Mouse (Mus musculus): ENCODE data around the gene Nod2. TPM values are rescaled to one million over a fixed set of nuclear protein-coding genes. Genes with fewer than 3 reads are reported as not detected.

Nod2 gene
- polyA plus RNA-seq, 1 experiment from 2014 or later: 0.10 TPM

GRCm38 (mm10) chr8:88681046-88681445, 33.9 kb downstream of the Nod2 start:
- Histone ChIP-seq H3K4me1 (replicated peaks) (no peaks in the 10 kb centered on the region), H3K27ac (ENCODE audit: poor library complexity, severe bottlenecking) (no peak overlapping the region), H3K9me3 (replicated peaks) (peaks cover 4% of the 10 kb centered on the region; the same call in 1 of the 2 replicates), H3K9ac (no peak overlapping the region), H3K36me3 (no peaks in the 10 kb centered on the region), H3K27me3 (replicated peaks) (no peaks in the 10 kb centered on the region), H3K4me3 (no peak overlapping the region), H3K4me2 (no peak overlapping the region)
- ATAC-seq (ENCODE audit: insufficient number of reproducible peaks, low FRiP score): no peak
- 81% methylated on average over 8 of the region's 8 CpGs for WGBS

GRCm38 (mm10) chr8:88683656-88684289, 36.7 kb downstream of the Nod2 start:
- no peak for ATAC-seq (ENCODE audit: insufficient number of reproducible peaks, low FRiP score)
- WGBS: 85% methylated on average over 7 of the region's 7 CpGs
- Histone ChIP-seq H3K36me3 (no peaks in the 10 kb centered on the region), H3K27ac (ENCODE audit: poor library complexity, severe bottlenecking) (no peak overlapping the region), H3K4me2 (no peak overlapping the region), H3K9me3 (replicated peaks) (peaks cover 4% of the 10 kb centered on the region; the same call in 1 of the 2 replicates), H3K4me1 (replicated peaks) (no peaks in the 10 kb centered on the region), H3K27me3 (replicated peaks) (no peaks in the 10 kb centered on the region), H3K9ac (no peak overlapping the region), H3K4me3 (no peak overlapping the region)

DNA sequence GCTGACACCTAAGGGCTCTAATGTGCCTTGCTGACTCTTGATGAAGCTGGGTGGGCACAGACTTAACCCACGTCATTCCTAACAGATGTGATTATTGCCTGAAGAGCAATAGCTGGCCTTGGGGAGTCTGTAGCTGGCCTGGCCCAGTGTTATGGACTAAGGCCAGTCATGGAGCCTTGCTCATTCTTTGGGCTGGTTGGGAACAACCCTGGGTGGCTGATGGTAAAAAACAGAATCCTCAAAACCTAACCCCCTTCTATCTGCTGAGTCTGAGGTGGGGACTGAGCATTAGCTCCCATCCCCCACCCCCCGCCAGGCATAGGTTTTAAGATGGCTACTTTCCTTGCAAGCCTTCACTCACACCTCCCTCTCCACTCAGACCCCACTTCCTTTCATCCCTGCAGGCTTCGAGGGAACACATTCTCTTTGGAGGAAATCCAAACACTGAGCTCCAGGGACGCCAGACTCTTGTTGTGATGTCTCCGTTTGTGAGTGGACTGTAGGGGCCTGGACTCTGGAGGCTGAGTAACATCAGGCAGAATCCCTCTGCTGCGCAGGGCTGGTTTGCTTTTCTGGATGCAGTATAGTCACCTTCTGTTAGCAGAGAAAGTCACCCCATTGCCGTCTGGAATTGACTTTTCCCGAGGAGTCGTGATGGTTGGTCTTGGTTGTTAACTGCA, 39.3 kb downstream of the Nod2 start:
- no peak for ATAC-seq (ENCODE audit: insufficient number of reproducible peaks, low FRiP score)
- Histone ChIP-seq H3K27ac (ENCODE audit: poor library complexity, severe bottlenecking) (no peak overlapping the region), H3K4me1 (replicated peaks) (no peaks in the 10 kb centered on the region), H3K9me3 (replicated peaks) (no peaks in the 10 kb centered on the region), H3K27me3 (replicated peaks) (no peaks in the 10 kb centered on the region), H3K9ac (no peak overlapping the region), H3K4me3 (no peak overlapping the region), H3K36me3 (no peaks in the 10 kb centered on the region), H3K4me2 (no peak overlapping the region)
- 37% methylated on average over 9 of the region's 9 CpGs for WGBS

DNA sequence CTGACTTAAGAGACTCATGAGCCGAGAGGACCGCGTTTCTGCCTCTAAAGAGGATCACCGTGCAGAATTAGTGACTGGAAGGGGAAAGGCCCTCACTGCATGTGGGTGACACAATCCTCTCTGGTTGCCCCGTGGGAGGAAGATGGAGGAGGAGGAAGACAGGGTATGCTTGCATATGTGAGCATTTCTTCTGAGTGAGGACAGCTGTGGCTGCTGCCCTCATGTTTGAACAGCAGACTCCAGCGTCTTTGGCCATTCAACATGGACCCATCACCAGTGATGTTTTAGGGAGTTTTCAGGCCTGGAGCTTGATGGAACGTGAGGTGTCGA, 39.8 kb downstream of the Nod2 start:
- H3K36me3 ChIP-seq: no peaks in the 10 kb centered on the region
- no peaks in the 10 kb centered on the region for H3K4me1 ChIP-seq (replicated peaks)
- no peaks in the 10 kb centered on the region for H3K27me3 ChIP-seq (replicated peaks)
- H3K4me2 ChIP-seq: no peak overlapping the region
- no peak for ATAC-seq (ENCODE audit: insufficient number of reproducible peaks, low FRiP score)
- no peak overlapping the region for H3K27ac ChIP-seq (ENCODE audit: poor library complexity, severe bottlenecking)
- H3K4me3 ChIP-seq: no peak overlapping the region
- no peak overlapping the region for H3K9ac ChIP-seq
- H3K9me3 ChIP-seq (replicated peaks): no peaks in the 10 kb centered on the region
- 68% methylated on average over 8 of the region's 8 CpGs for WGBS

DNA sequence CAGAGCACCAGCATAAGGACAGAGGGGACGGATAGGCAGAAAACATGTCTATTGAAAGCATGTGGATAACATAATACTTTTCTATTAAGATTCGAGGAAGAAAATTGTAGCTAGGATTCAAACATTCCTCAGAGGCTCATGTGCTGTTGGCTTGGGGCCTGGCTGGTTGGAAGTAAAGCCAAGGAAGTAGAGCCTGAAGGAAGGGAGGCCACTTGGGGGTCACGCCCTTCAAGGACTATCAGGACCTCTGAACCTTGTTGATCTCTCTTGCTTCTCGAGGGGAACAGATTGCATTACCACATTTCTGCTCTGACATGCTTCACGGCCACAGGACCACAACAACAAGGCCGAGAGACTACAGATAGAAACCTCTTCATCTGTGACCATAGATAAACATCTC, 42.0 kb downstream of the Nod2 start:
- H3K4me2 ChIP-seq: no peak overlapping the region
- H3K27ac ChIP-seq (ENCODE audit: poor library complexity, severe bottlenecking): no peak overlapping the region
- no peaks in the 10 kb centered on the region for H3K36me3 ChIP-seq
- H3K27me3 ChIP-seq (replicated peaks): no peaks in the 10 kb centered on the region
- H3K4me1 ChIP-seq (replicated peaks): no peaks in the 10 kb centered on the region
- H3K9ac ChIP-seq: no peak overlapping the region
- no peak overlapping the region for H3K4me3 ChIP-seq
- H3K9me3 ChIP-seq (replicated peaks): no peaks in the 10 kb centered on the region
- no peak for ATAC-seq (ENCODE audit: insufficient number of reproducible peaks, low FRiP score)
- WGBS: 75% methylated on average over 6 of the region's 6 CpGs

- Histone ChIP-seq H3K27ac (ENCODE audit: poor library complexity, severe bottlenecking) (no peak overlapping the region), H3K4me1 (replicated peaks) (no peaks in the 10 kb centered on the region), H3K9me3 (replicated peaks) (no peaks in the 10 kb centered on the region), H3K4me2 (no peak overlapping the region), H3K36me3 (no peaks in the 10 kb centered on the region), H3K27me3 (replicated peaks) (no peaks in the 10 kb centered on the region), H3K9ac (no peak overlapping the region), H3K4me3 (no peak overlapping the region)
- 79% methylated on average over 6 of the region's 6 CpGs for WGBS
- no peak for ATAC-seq (ENCODE audit: insufficient number of reproducible peaks, low FRiP score)
Observed at GRCm38 (mm10) chr8:88689891-88690290, 42.8 kb downstream of the Nod2 start.

DNA sequence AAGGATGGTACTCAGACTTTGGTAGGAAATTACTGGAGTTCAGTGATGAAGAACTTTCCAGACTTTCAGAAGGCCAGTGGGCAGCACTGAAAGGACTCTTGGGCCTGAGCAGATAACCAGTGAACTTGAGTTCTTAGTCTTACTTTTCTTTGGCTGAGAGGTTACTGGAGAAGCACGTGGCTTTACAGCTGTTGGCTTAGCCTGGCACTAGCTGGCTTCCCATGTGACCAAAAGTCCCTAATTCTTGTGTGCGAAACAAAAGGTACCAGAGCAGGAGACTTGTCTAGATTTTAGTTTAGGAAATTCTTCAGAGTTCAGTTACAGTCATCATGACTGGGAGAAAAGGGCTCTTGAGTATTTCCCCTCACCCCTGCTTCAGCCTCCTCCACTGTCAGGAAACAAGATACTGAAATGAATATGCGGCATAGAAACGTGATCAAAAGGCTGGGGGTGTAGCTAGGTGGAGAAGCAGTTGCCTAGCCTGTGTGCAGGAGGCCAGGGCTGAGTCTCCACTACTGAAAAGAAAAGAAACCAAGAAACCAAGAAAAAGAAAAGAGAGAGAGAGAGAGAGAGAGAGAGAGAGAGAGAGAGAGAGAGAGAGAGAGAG, 44.3 kb downstream of the Nod2 start:
- Histone ChIP-seq H3K4me2 (no peak overlapping the region), H3K27me3 (replicated peaks) (no peaks in the 10 kb centered on the region), H3K9me3 (replicated peaks) (no peaks in the 10 kb centered on the region), H3K27ac (ENCODE audit: poor library complexity, severe bottlenecking) (no peak overlapping the region), H3K4me1 (replicated peaks) (0 out of 2 replicates have a peak, but pooled peaks cover 2% of the 10 kb centered on the region), H3K9ac (no peak overlapping the region), H3K36me3 (no peaks in the 10 kb centered on the region), H3K4me3 (no peak overlapping the region)
- ATAC-seq (ENCODE audit: insufficient number of reproducible peaks, low FRiP score): no peak
- WGBS: 43% methylated on average over 4 of the region's 4 CpGs

DNA sequence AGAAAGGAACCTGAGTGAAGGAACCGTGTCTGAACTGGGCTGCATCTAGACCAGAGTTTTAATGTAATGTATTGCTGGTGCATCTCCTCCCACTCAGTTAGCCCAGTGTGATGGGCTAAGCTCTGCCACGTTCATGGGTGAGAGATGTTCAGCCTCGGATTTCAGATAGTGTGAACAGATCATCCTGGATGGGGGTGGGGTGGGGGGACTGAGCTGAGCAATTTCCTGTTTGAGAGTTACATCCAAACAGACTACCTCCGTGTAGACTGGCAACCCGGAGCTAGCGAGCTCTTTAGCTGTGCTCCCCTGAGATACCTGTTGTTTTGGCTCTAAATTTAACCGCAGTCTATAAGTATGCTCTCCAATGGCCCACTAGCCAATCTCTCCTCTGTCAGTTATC, 44.8 kb downstream of the Nod2 start:
- Histone ChIP-seq H3K9me3 (replicated peaks) (no peaks in the 10 kb centered on the region), H3K4me1 (replicated peaks) (0 out of 2 replicates have a peak, but pooled peaks cover 2% of the 10 kb centered on the region), H3K4me3 (no peak overlapping the region), H3K4me2 (no peak overlapping the region), H3K9ac (no peak overlapping the region), H3K36me3 (no peaks in the 10 kb centered on the region), H3K27me3 (replicated peaks) (no peaks in the 10 kb centered on the region), H3K27ac (ENCODE audit: poor library complexity, severe bottlenecking) (no peak overlapping the region)
- 37% methylated on average over 7 of the region's 7 CpGs for WGBS
- no peak for ATAC-seq (ENCODE audit: insufficient number of reproducible peaks, low FRiP score)

DNA sequence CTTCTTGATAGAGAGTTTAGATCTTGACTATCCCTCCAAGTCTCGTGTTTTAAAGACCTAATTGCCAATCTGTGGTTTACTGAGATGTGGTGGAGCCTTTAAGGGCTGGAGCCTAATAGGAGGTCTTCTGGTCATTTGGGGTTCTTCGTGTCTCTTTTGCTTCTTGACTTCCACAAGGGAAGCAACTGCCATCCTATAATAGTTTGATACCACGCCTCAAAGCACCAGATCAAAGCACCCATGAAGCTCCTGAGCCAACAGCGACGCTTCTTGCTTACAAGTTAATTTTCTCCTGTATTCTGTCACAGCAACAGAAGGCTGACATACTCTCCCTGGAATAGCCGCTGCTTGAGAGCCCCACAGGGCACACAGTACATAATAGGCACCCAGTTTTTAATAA, 45.8 kb downstream of the Nod2 start:
- Histone ChIP-seq H3K9ac (no peak overlapping the region), H3K4me2 (no peak overlapping the region), H3K27me3 (replicated peaks) (no peaks in the 10 kb centered on the region), H3K9me3 (replicated peaks) (no peaks in the 10 kb centered on the region), H3K36me3 (no peaks in the 10 kb centered on the region), H3K4me1 (replicated peaks) (peaks cover 5% of the 10 kb centered on the region), H3K27ac (ENCODE audit: poor library complexity, severe bottlenecking) (no peak overlapping the region), H3K4me3 (no peak overlapping the region)
- 77% methylated on average over 6 of the region's 6 CpGs for WGBS
- no peak for ATAC-seq (ENCODE audit: insufficient number of reproducible peaks, low FRiP score)

DNA sequence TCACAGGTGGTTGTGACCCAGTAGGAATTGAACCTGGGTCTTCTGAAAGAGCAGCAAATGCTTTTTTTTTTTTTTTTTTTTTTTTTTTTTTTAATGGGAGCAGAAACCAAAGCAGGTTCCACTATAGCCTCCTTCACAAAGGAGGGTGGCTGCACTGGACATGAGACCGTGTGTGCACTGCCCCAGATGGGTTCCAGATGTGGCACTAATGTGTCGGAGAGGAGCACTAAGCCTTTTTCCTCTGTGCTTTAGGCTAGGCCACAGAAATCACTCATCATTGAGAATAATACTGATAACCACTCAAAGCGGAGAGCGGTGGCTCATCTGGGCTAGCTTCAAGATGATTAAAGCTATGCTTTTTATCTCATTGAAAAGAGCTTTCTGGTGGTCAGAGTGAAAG, 46.3 kb downstream of the Nod2 start:
- Histone ChIP-seq H3K9ac (no peak overlapping the region), H3K27me3 (replicated peaks) (no peaks in the 10 kb centered on the region), H3K27ac (ENCODE audit: poor library complexity, severe bottlenecking) (no peak overlapping the region), H3K4me3 (no peak overlapping the region), H3K9me3 (replicated peaks) (no peaks in the 10 kb centered on the region), H3K36me3 (no peaks in the 10 kb centered on the region), H3K4me2 (no peak overlapping the region), H3K4me1 (replicated peaks) (peaks cover 7% of the 10 kb centered on the region)
- WGBS: 73% methylated on average over 4 of the region's 4 CpGs
- no peak for ATAC-seq (ENCODE audit: insufficient number of reproducible peaks, low FRiP score)

DNA sequence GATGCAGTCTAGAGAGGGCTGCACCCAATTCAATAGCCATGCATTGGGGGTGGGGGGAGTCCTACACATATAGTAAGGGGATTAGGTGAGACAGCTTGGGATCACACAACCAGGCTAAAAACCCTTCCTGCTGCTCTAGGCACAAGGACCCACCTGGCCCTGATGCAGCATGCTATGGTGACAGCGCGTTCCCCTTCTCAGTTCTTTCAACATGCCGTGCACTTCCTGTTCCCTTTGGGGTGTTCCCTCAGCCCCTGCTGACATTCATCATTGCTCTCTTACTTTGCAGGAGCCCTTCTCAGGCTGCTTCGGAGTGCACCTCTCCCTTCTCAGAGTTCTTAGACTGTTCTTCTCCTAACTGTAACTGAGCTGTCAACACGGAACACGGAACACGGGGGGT, 47.2 kb downstream of the Nod2 start:
- no peak for ATAC-seq (ENCODE audit: insufficient number of reproducible peaks, low FRiP score)
- Histone ChIP-seq H3K27ac (ENCODE audit: poor library complexity, severe bottlenecking) (no peak overlapping the region), H3K9ac (no peak overlapping the region), H3K36me3 (no peaks in the 10 kb centered on the region), H3K4me1 (replicated peaks) (peaks cover 7% of the 10 kb centered on the region), H3K27me3 (replicated peaks) (no peaks in the 10 kb centered on the region), H3K4me2 (no peak overlapping the region), H3K4me3 (no peak overlapping the region), H3K9me3 (replicated peaks) (no peaks in the 10 kb centered on the region)
- WGBS: 56% methylated on average over 7 of the region's 7 CpGs
